Mouse (Mus musculus): ENCODE measurements around the gene Snapc5.

The Snapc5 gene

DNA sequence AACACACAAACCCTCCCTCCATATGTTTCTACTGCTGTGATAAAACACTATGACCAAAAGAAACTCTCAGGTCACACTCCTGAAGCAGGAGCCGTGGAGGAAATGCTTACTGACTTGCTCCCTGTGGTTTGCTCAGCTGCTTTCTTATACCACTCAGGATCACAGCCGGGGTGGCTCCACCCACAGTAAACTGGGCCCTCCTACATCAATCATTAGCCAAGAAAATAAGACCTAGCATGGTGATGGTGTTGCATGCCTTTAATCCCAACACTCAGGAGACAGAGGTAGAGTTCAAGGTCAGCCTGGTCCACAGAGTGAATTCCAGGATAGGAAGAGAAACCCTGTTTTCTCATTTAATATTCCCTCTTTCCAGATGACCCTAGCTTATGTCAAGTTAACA, 20.8 kb downstream of the Snapc5 start:
- no peak for DNase-seq (ENCODE audit: low spot score in 2 of 2)

- DNase-seq (ENCODE audit: low spot score in 2 of 2) = no peak
Measured at GRCm38 (mm10) chr9:64202331-64202730, 23.3 kb downstream of the Snapc5 start.

- DNase-seq (ENCODE audit: low spot score in 2 of 2) = no peak
Measured at GRCm38 (mm10) chr9:64202866-64203265, 23.8 kb downstream of the Snapc5 start.

- DNase-seq (ENCODE audit: low spot score in 2 of 2) = no peak
Measured at GRCm38 (mm10) chr9:64207509-64208084, 28.5 kb downstream of the Snapc5 start.

- no peak for DNase-seq (ENCODE audit: low spot score in 2 of 2)
Measured at GRCm38 (mm10) chr9:64214452-64214851, 35.4 kb downstream of the Snapc5 start.

- DNase-seq (ENCODE audit: low spot score in 2 of 2) = no peak
Measured at GRCm38 (mm10) chr9:64216090-64216489, 37.0 kb downstream of the Snapc5 start.

DNA sequence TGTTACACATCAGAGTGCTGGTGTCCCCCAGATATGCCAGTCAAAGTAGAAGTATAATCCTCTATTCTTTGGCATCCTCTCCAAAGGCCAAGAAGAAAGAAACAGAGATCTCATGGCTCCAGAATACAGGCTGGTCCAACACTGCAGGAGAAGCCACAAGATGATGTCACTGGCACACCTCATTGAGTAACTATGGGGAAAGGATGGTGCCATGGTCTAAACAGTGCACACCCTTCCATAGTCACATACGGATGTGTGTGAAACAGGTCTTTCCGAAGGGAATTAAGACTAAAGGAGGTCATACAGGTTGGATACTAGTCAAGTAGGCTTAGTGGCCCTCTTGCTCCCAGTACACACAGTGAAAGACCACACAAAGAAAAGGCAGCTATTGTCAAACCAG, 37.6 kb downstream of the Snapc5 start:
- DNase-seq (ENCODE audit: low spot score in 2 of 2) = no peak

- no peak for DNase-seq (ENCODE audit: low spot score in 2 of 2)
Measured at GRCm38 (mm10) chr9:64217887-64218286, 38.8 kb downstream of the Snapc5 start.

DNA sequence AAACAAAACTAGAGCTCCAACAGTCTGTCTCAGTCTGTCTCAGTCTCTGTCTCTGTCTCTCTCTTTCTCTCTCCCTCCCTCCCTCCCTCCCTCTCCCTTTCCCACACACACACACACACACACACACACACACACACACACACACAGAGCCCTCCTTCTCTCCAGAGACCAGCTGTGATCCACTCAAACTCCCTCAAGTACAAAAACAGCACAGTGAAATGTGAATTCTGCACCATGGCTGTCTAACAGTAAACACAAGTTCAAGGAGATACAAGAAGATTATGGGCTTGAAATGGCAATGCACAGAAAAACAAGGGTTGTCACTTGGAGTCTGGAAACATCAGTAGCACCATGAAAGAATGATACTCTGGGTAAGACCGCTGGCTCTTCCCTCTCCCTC, 40.2 kb downstream of the Snapc5 start:
- DNase-seq (ENCODE audit: low spot score in 2 of 2) = no peak

- no peak for DNase-seq (ENCODE audit: low spot score in 2 of 2)
Measured at GRCm38 (mm10) chr9:64219772-64220420, 40.8 kb downstream of the Snapc5 start.

GRCm38 (mm10) chr9:64220603-64221002, 41.5 kb downstream of the Snapc5 start:
- no peak for DNase-seq (ENCODE audit: low spot score in 2 of 2)

DNA sequence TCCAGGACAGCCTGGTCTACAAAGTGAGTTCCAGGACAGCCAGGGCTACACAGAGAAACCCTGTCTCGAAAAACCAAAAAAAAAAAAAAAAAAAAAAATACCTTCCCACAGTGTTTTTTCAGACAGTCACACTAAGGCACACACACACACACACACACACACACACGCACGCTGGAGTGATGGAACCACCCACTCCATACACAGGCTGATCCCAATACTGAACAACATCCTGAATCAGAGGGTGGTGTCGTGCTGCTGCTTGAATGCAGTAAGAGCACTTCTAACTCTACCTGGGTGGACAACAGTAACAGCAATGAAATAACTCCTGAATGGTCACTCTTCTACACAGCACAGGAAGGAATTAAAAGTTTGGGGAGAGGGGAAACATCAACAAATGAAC, 42.4 kb downstream of the Snapc5 start:
- peak in 1 of 2 experiments; percentile 46 for DNase-seq (ENCODE audit: low spot score in 2 of 2)

GRCm38 (mm10) chr9:64222098-64222497, 43.0 kb downstream of the Snapc5 start:
- no peak for DNase-seq (ENCODE audit: low spot score in 2 of 2)

GRCm38 (mm10) chr9:64225805-64226204, 46.7 kb downstream of the Snapc5 start:
- DNase-seq (ENCODE audit: low spot score in 2 of 2) = no peak

DNA sequence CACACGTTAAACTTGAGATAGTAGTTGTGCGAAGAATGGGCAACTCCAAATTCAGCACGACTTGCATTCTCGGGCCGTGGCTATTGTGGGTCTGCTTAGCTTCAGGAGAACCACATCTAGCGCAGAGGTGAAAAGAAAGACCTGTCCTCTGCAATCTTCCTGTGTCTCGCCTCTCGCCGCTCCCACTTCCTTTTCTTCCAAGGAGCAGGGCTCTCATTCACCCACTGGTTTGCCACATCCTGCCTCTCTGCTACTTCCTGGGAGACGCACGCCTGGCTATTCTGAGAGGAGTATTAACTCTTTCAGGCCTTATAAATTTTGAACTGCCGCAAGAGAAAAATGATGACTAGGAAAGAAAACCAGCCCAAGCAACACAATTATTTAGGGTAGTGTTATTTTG, 48.7 kb downstream of the Snapc5 start:
- DNase-seq (ENCODE audit: low spot score in 2 of 2) = no peak

GRCm38 (mm10) chr9:64228972-64229371, 49.9 kb downstream of the Snapc5 start:
- peak in 1 of 2 experiments; percentile 52 for DNase-seq (ENCODE audit: low spot score in 2 of 2)

GRCm38 (mm10) chr9:64231171-64231570, 52.1 kb downstream of the Snapc5 start:
- DNase-seq (ENCODE audit: low spot score in 2 of 2) = no peak

DNA sequence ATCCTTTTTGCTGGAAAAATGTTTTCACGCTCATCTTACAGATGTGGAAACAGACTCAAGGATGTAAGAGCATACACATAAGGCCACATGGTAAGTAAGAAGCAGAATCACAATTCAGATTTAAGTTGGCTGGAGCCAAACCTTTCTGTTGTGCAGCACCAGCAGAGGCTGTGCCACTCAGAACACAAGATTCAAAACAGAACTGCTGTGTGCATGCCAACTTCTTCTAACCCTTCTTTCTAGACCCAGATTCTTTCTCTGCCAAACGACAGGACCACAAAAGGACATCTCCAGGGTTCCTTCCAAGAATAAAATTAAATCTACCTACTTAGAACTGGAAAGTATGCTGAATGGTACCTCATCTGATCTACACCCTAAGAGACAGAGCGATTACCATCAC, 52.6 kb downstream of the Snapc5 start:
- peak in 1 of 2 experiments; percentile 32 for DNase-seq (ENCODE audit: low spot score in 2 of 2)

DNA sequence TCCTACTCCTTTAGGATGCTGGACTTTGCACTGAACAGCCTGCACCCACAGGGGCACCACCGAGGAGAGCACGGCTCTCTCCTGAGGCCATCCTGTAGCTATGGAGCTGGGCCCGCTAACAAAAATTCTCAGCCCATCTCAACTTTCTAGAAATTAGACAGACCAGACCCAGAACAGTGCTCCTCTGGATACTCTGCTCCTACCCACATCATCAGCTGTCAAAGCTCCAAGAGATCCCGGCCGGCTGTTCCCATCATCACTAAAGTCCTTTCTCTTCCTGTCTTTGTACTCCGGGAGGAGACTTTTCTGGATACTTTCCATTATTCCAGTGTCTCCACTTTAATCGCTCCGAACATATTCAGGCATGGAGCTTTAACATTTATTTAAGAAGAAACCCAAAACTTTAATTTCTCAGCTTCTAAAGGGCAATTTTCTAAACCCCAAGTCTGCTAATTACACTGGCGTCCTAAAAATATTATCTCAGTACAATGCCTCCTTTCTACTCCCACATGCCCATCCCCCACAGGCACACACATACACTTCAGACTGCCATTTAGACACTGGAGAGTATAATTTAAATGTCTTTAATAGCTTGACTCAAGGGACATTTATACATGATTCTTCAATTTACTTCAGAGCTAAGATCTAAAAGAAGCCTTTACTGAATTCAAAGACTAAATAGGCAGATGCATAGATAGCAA, 53.3 kb downstream of the Snapc5 start:
- DNase-seq (ENCODE audit: low spot score in 2 of 2) = peak in 1 of 2 experiments; percentile 53
